In the genomic region with DNA sequence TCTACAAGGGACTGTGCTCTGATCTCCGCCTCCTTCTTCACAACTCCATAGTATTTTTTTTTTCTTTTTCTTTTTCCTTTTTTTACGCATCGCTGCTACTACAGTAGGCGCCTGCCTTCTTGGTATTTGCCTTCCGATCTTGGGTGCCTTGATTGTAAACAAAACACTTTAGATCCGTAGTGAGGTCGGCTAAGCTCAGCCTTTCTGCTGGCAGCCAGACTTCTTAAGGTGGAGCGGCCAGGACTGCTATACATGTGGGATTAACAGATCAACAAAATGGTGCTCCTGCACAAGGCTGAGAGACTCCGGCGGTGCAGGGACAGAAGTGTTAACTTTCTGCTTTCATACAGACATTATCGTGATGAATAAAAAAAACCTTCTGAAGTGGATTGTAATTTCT, we compare ENCODE assay signal across 8 mouse cellular contexts. TPM values are rescaled to one million over a fixed set of nuclear protein-coding genes. Genes with fewer than 3 reads are reported as not detected.
DNase-seq lines count a peak whose midpoint lies in the region; ATAC-seq lines count a peak whose summit lies in the region.

No protein-coding gene starts in this region.

- DNase-seq in spleen, adult 18-20 months: peak; percentile 30 to 45
- DNase-seq in spleen, adult 12 weeks (ENCODE audit: low spot score): no peak
- peak; percentile 61 to 70 for DNase-seq in cerebellum, postnatal 25 days
- DNase-seq in heart, adult 18-20 months: peak; percentile 87
- DNase-seq in kidney, adult 11 months: peak; percentile 81
- peak; percentile 51 for DNase-seq in liver, embryonic 13.5 days
- peak; percentile 42 for DNase-seq in neural tube, embryonic 10.5 days (ENCODE audit: extremely low spot score, low spot score)
- peak; percentile 62 for DNase-seq in thymus, postnatal 10 days (ENCODE audit: low spot score in 2 of 2)

- peaks cover 9% of the 10 kb centered on the region; the same call in 1 of the 2 replicates for H3K27me3 ChIP-seq in liver, embryonic 13.5 days

- peak overlapping the region; percentile 82 for H3K4me2 ChIP-seq in liver, embryonic 13.5 days

- no peaks in the 10 kb centered on the region for H3K9me3 ChIP-seq in liver, embryonic 13.5 days (replicated peaks)

- peak overlapping the region; percentile 59 for H3K4me3 ChIP-seq in liver, embryonic 13.5 days (replicated peaks)

- H3K4me1 ChIP-seq in liver, embryonic 13.5 days (replicated peaks): peaks cover 46% of the 10 kb centered on the region

- no peak overlapping the region for H3K27ac ChIP-seq in liver, embryonic 13.5 days

- no peak for ATAC-seq in liver, embryonic 13.5 days (ENCODE audit: low read depth)

- H3K9ac ChIP-seq in liver, embryonic 13.5 days: peak overlapping the region; percentile 65

- 5% methylated on average over 11 of the region's 11 CpGs for WGBS in liver, embryonic 13.5 days (ENCODE audit: insufficient replicate concordance)

- peaks cover 2% of the 10 kb centered on the region; the same call in 1 of the 2 replicates for H3K36me3 ChIP-seq in liver, embryonic 13.5 days

RNA-seq across cellular contexts. Expression of gene Cdkn1b, which starts 3.1 kb away (rescaled TPM):
- 10 to 100 TPM; 33.8 to 41.5 TPM for total RNA-seq in heart, adult 18-20 months (2021)
- 13.0 and 14.2 TPM in 2 replicates for polyA plus RNA-seq in liver, embryonic 13.5 days (2015; fragmentation: Nextera tagmentation; extraction: Ambion mirVana)

RNA-seq across cellular contexts. Expression of gene Gpr19, which starts 18.7 kb away (rescaled TPM):
- total RNA-seq in heart, adult 18-20 months (2021): 1 to 10 TPM; 3.9 to 5.0 TPM
- 5.3 and 6.0 TPM in 2 replicates for polyA plus RNA-seq in liver, embryonic 13.5 days (2015; fragmentation: Nextera tagmentation; extraction: Ambion mirVana)
